Mouse (Mus musculus) kidney, postnatal 25 days (tissue): Measurements from ENCODE around the gene Cog6.
A peak's percentile ranks its signal among the peaks of the same experiment; 100 is the strongest.

Source experiments
- DNase-seq, 2 experiments: peaks; one replicate each; pipeline ENCODE4 v3.0.0; 2021; ENCODE audit warnings: mixed read lengths in 2 of 2

The Cog6 gene

DNA sequence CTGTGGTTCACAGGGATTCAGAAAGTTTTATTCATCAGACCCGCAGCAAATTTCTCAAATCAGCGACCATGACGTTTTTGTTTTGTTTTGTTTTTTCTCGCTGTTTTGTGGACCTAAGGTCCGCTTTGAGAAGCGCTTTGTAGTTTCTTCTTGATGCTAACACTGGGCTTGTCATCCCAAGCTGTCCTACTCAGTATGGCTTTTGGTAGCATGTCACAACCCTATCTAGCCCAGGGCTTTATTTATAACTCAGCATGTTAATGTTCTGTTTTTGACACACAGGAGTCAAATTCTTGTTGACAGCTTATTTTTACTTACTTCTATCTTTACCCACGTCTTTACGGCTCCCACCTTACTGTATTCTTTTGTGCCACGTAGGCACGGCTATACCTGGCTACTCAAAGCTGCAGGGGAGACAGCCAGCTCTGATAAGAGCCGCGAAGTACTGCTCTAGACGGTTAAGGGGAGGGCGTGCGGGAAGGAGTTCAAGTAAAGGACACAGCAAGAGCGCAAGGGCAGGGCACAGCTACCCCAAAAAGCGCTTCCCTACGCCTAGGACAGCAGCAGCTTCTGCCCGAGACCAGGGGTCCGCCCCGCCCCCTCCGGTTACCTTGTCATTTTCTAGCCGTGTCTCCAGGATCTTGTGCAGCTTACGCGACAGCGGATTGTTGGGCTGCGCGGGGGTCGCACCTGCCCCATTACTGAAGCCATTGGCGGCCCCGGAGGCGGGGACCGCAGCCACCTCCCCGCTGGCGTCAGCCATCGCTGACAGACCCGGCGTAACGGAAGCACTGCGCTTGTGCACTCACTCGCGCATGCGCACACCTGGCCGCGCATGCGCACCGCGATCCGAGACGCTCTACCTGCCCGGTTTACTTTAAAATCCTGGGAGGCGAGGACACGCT, at the start of gene Cog6:
Cog6 (minus strand) TSS at position 802 of the 905 bp plus-strand sequence.
- DNase-seq: peak; percentile 84 to 93

DNA sequence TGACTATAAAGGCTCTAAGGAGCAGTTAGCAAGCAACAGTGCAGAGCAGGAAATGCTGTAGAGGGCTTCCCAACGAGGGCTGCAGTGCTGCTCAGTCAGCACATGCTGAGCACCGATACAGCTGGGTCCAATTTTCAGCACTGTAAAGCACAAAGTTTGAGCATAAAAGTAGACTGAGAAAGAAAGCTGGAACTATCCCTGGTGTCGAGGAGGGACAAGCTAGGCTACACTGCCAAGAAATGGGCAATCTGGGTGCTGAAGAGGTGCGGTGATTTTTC, 49.0 kb upstream of the Cog6 start:
- no peak for DNase-seq

GRCm38 (mm10) chr3:53065267-53066094, 48.4 kb upstream of the Cog6 start:
- no peak for DNase-seq

- DNase-seq: peak in 1 of 2 experiments; percentile 19
Observed at GRCm38 (mm10) chr3:53063423-53064147, 46.5 kb upstream of the Cog6 start.

GRCm38 (mm10) chr3:53059959-53060358, 42.9 kb upstream of the Cog6 start:
- no peak for DNase-seq

GRCm38 (mm10) chr3:53056430-53056829, 39.4 kb upstream of the Cog6 start:
- DNase-seq: no peak

GRCm38 (mm10) chr3:53052385-53052784, 35.3 kb upstream of the Cog6 start:
- no peak for DNase-seq

DNA sequence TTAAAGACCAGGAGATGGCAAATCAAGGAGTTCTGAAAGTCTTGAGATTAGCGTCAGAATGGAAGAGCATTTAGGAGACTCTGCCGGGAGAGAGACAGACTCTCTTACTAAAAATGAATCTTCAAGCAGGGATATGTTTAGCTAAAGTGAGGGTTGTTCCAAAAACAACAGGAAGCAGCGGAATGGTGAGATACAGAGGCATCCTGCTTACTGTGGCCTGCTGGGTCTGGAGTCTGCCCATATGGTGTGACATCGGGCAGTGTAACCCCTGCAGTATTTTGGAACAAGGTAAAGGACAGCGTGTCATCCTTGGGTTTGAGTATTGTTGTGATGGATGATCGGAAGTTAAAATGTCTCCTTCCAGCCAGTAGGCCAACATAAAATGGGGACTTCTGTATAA, 29.3 kb upstream of the Cog6 start:
- DNase-seq: no peak

GRCm38 (mm10) chr3:53045697-53046096, 28.7 kb upstream of the Cog6 start:
- no peak for DNase-seq

DNA sequence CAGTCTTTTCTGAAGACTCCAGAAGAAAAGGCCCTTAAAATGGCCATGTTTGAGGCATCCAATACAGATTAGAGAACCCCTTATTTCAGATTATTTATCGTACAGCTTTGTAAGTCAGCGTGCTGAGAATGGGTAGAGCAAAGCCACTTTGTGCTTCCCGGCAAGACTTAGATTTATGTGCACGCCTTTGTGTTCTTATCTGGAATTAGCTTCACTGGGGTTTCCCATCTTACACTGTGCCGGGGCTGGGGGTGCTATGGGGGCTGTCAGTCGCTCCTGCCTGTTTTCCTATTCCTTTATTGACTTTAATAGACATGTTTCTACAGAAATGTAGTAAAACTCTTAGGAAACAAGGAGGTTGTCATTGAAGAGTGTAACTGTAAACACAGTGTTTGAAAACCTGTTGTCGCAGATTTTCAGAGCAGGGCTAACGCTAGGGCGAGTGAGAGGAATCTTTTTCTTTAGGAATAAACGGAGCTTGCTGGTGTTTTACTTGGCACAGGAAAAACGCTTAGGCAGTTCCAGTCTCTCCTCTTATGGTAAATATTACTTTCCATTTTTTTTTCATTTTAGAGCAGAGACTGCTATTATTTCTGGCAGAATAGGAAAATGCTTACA, 27.8 kb upstream of the Cog6 start:
- no peak for DNase-seq

- DNase-seq: peak; percentile 37 to 41
Observed at GRCm38 (mm10) chr3:53044238-53044637, 27.2 kb upstream of the Cog6 start.

DNA sequence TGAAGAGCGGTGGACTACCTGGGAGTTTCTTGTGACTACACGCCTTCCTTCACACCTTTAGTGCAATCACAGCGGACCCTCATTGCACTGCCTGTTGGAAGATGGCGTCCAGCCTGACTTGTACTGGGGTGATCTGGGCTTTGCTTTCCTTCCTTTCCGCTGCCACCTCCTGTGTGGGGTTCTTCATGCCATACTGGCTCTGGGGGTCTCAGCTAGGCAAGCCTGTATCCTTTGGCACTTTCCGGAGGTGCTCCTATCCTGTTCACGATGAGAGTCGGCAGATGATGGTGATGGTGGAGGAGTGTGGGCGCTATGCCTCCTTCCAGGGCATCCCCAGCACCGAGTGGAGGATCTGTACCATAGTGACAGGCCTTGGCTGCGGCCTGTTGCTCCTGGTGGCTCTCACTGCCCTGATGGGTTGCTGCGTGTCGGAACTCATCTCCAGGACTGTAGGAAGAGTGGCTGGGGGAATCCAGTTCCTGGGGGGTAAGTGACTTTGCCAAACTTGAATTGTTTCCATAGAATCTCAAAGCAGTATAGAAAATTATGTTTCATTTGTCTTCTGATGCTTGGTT, 26.3 kb upstream of the Cog6 start:
- DNase-seq: no peak

GRCm38 (mm10) chr3:53042240-53042567, 25.2 kb upstream of the Cog6 start:
- no peak for DNase-seq

- DNase-seq: peak; percentile 47 to 68
Observed at GRCm38 (mm10) chr3:53041411-53042239, 24.6 kb upstream of the Cog6 start, which contains the start of gene Lhfp. Lhfp (plus strand) TSS chr3:53041528.

GRCm38 (mm10) chr3:53040593-53041410, 23.8 kb upstream of the Cog6 start:
- no peak for DNase-seq

DNA sequence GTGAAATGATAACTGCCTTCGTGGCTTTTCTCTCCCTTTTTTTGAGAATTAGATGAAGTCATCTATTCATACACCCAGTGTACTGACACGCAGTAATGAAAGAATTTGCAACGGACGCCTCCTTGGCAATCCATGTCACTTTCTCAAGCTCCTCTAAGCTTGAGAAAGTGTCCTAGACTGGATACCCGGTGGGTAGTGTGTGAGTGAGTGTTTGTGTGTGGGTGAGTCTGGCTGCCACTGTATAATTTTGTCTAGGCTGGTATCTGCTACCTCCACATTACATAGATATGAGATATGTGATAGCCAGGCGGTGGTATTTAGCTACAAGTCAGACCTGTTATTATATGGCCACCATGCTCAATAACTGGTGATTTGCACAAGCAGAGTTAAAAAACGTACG, 22.7 kb upstream of the Cog6 start:
- DNase-seq: no peak

DNA sequence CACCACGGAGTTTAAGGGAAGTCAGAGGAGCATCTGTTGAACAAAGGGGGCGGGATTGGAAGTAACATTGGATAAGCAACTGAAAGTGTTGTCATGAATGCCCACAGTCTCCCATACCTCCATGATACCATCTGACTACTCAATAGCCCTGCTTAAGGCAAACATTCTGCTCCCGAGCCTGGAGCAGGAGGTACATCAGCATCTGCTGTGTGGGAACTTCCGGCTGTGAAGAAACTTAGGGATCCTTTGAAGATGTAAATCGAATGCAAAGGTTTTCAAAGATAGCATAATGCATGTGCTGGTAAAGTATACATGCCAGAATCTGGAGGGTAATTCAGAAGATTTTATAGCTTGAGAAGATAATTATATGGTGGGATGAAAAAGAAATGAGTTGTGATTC, 21.9 kb upstream of the Cog6 start:
- no peak for DNase-seq

DNA sequence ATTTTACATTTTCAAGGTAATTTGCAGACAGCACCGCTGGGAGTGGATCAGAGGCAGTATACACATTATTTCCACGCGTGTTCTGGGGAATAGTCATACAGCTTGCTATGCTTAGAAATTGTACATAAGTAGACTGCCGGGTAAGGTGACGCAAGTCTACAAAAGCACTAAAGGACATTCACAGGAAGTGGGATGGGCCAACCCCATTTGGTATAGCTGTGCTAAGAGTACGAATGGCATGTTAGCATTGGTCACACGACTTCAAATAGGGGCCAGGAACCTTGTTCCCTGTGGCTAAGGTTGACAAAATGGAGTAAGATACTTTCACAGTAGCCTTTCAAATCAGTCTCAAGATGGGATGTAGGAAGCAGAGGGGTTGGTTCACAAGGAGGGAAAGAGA, 19.9 kb upstream of the Cog6 start:
- DNase-seq: no peak

DNA sequence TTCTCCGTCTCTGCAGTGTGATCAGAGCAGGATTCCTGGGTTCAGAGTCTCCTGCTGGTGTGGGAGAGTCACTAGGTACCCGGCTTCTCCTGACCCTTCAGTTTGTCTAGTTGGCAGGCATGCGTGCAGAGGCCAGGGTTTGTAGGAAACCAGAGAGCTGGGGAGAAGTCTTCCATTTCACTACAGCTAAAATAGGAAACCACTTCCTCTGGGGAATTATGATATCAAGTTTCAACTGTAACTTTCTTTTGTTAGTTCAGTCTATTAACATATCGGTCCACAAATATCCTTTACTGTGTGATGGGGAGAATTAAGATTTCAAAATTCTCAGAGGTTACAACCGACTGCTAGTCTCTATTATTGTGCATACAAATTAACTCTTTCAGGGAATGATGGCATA, 19.0 kb upstream of the Cog6 start:
- DNase-seq: no peak

- peak in 1 of 2 experiments; percentile 24 for DNase-seq
Observed at GRCm38 (mm10) chr3:53033448-53033847, 16.4 kb upstream of the Cog6 start.

DNA sequence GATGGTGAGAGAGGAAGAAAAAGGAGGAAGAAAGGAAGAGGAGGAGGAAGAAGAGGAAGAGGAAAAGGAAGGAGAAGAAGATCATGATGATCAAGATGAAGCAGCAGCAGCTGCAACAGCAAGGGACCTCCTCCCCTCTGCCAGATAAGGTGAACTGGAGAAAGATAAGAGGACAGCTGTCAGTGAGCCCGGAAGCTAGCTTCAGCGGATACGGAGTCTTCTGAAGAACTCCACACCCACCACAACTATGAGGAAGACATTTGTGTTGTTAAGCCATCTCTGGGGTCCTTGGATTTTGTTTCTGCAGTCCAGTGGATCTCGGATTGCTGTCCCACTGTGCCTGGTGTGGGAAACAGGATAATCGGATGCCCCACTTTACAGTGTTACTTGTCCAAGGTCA, 15.4 kb upstream of the Cog6 start:
- no peak for DNase-seq
